Mouse (Mus musculus) embryonic fibroblast, embryonic 13.5 days (primary cell): Measurements from ENCODE around the gene Zfp809. TPM values are rescaled to one million over a fixed set of nuclear protein-coding genes. Genes with fewer than 3 reads are reported as not detected.
"Not testable (repeated sequence)": the region's sequence is repeated elsewhere in the genome, so short reads cannot be mapped to it uniquely, and the experiment has no call there.

Source experiments
- H3K27ac ChIP-seq: 2 replicates; pipeline ENCODE4 v1.5.1; 2012; ENCODE audit warnings: low read length, control low read depth, inconsistent platforms; ENCODE audit not compliant: insufficient read depth
- H3K4me1 ChIP-seq: 2 replicates; pipeline ENCODE4 v1.6.1; 2011; ENCODE audit warnings: low read length; ENCODE audit not compliant: control insufficient read depth, insufficient read depth
- H3K4me3 ChIP-seq: 2 replicates; pipeline ENCODE4 v1.5.1; 2011; ENCODE audit warnings: mild to moderate bottlenecking, control low read depth, low read length; ENCODE audit not compliant: insufficient read depth
- CTCF ChIP-seq: IDR thresholded peaks from 2 replicates; pipeline ENCODE4 v1.5.1; 2011; ENCODE audit warnings: mild to moderate bottlenecking, control low read depth, low read length, moderate library complexity, borderline replicate concordance; ENCODE audit not compliant: insufficient read depth
- POLR2A ChIP-seq: IDR thresholded peaks from 2 replicates; pipeline ENCODE4 v1.6.1; 2011; ENCODE audit warnings: low read depth, mild to moderate bottlenecking, control low read depth, low read length, moderate library complexity
- polyA plus RNA-seq: library from polyadenylated mRNA; stranded (reverse); fragments of >200 nt; gene quantifications from 2 replicates; pipeline ENCODE4 v1.2.4, GENCODE M21; 2011; ENCODE audit warnings: low read depth; ENCODE audit not compliant: missing spikeins, insufficient read length

Zfp809 gene
- 35.7 and 38.8 TPM in 2 replicates for polyA plus RNA-seq

- Histone ChIP-seq H3K4me1 (no peaks in the 10 kb centered on the region), H3K27ac (peak within 1 kb of the TSS; percentile 73), H3K4me3 (peak within 1 kb of the TSS; percentile 96)
- TF ChIP-seq CTCF (peak; percentile 86; the same call in 1 of the 2 replicates), POLR2A (peak; percentile 93)
These were observed at the start of gene Zfp809 for GRCm38 (mm10) chr9:22225581-22226388. Gene Zfp809 (plus strand): TSS chr9:22225714.

GRCm38 (mm10) chr9:22188025-22188611, 37.4 kb upstream of the Zfp809 start, which contains the start of gene Zfp872:
Gene Zfp872 (plus strand): TSS chr9:22188090.
- Histone ChIP-seq H3K27ac (no peak within 1 kb of the TSS), H3K4me3 (peak within 1 kb of the TSS; percentile 32; the same call in 1 of the 2 replicates), H3K4me1 (no peaks in the 10 kb centered on the region)
- TF ChIP-seq CTCF = no peak

- Histone ChIP-seq H3K4me1 (no peaks in the 10 kb centered on the region), H3K27ac (no peak overlapping the region), H3K4me3 (no peak overlapping the region)
- TF ChIP-seq POLR2A (no peak), CTCF (no peak)
These were observed 29.1 kb upstream of the Zfp809 start for GRCm38 (mm10) chr9:22196412-22196811.

- H3K4me1 ChIP-seq = no peaks in the 10 kb centered on the region
- no peak overlapping the region for H3K4me3 ChIP-seq
- TF ChIP-seq POLR2A (no peak), CTCF (no peak)
- no peak overlapping the region for H3K27ac ChIP-seq
These were observed 11.7 kb upstream of the Zfp809 start for GRCm38 (mm10) chr9:22213785-22214194.

- Histone ChIP-seq H3K4me3 (no peak overlapping the region), H3K4me1 (no peaks in the 10 kb centered on the region), H3K27ac (no peak overlapping the region)
- no peak for TF ChIP-seq POLR2A
- TF ChIP-seq CTCF = no peak
These were observed 11.0 kb upstream of the Zfp809 start for GRCm38 (mm10) chr9:22214549-22214948.

GRCm38 (mm10) chr9:22216705-22217104, 8.8 kb upstream of the Zfp809 start:
- no peak overlapping the region for H3K4me3 ChIP-seq
- no peak overlapping the region for H3K27ac ChIP-seq
- TF ChIP-seq CTCF = no peak
- no peak for TF ChIP-seq POLR2A
- no peaks in the 10 kb centered on the region for H3K4me1 ChIP-seq

- Histone ChIP-seq H3K4me3 (no peak overlapping the region), H3K4me1 (no peaks in the 10 kb centered on the region), H3K27ac (no peak overlapping the region)
- no peak for TF ChIP-seq CTCF
- no peak for TF ChIP-seq POLR2A
These were observed 7.5 kb upstream of the Zfp809 start for GRCm38 (mm10) chr9:22217858-22218493.

GRCm38 (mm10) chr9:22224066-22224465, 1.4 kb upstream of the Zfp809 start:
- H3K4me3 ChIP-seq = no peak overlapping the region
- H3K27ac ChIP-seq = no peak overlapping the region
- TF ChIP-seq POLR2A (no peak), CTCF (no peak)
- H3K4me1 ChIP-seq = no peaks in the 10 kb centered on the region

GRCm38 (mm10) chr9:22224536-22225503, 694 bp upstream of the Zfp809 start:
- peak overlapping the region; percentile 10; the same call in 1 of the 2 replicates for H3K27ac ChIP-seq
- H3K4me3 ChIP-seq = peak overlapping the region; percentile 37
- TF ChIP-seq POLR2A (no peak), CTCF (no peak)
- no peaks in the 10 kb centered on the region for H3K4me1 ChIP-seq

- not testable (repeated sequence) for H3K4me1 ChIP-seq, H3K27ac ChIP-seq
- H3K4me3 ChIP-seq = peak overlapping the region; percentile 96
These were observed 817 bp downstream of the Zfp809 start for GRCm38 (mm10) chr9:22226389-22226673.
